Mouse (Mus musculus) E14TG2a.4 (cell line): ENCODE measurements at regions not wholly inside any gene's neighbourhood (a gene's known extent, or its start where the extent isn't known, plus 50 kb on each side); places are given as distances from the start of the nearest gene placed in this dataset.

Experiments used
- CTCF ChIP-seq: conservative IDR thresholded peaks from 2 replicates; pipeline ENCODE4 v1.5.1; 2014; ENCODE audit warnings: low read length
- POU5F1 ChIP-seq: IDR thresholded peaks from 2 replicates; pipeline ENCODE4 v1.6.1; 2014; ENCODE audit warnings: low read length, borderline replicate concordance

GRCm38 (mm10) chr8:125337444-125338077 is 232.0 kb downstream of the Sipa1l2 start:
- TF ChIP-seq CTCF (no peak), POU5F1 (no peak)
